Mouse (Mus musculus): Measurements from ENCODE around the gene Cdc16.

GRCm38 (mm10) chr8:13740817-13741613, 16.5 kb upstream of the Cdc16 start:
- TF ChIP-seq SRF (IDR thresholded peaks at IDR 0.05; ENCODE audit: control insufficient read depth, insufficient read length, low read depth) (no peak), POLR2A (IDR thresholded peaks at IDR 0.05; ENCODE audit: insufficient read length, low read depth) (no peak), CEBPB (IDR thresholded peaks at IDR 0.05; ENCODE audit: insufficient read depth, poor library complexity, severe bottlenecking) (no peak), TCF3 (IDR thresholded peaks at IDR 0.05; ENCODE audit: insufficient read length, low read depth) (no peak), USF1 (IDR thresholded peaks at IDR 0.05; ENCODE audit: low read depth) (no peak)
